Mouse (Mus musculus): ENCODE measurements around the gene Wipf3.

The Wipf3 gene

GRCm38 (mm10) chr6:54531048-54531481 is 101.7 kb downstream of the Wipf3 start:
- DNase-seq (ENCODE audit: low read depth, low spot score), result no peak

DNA sequence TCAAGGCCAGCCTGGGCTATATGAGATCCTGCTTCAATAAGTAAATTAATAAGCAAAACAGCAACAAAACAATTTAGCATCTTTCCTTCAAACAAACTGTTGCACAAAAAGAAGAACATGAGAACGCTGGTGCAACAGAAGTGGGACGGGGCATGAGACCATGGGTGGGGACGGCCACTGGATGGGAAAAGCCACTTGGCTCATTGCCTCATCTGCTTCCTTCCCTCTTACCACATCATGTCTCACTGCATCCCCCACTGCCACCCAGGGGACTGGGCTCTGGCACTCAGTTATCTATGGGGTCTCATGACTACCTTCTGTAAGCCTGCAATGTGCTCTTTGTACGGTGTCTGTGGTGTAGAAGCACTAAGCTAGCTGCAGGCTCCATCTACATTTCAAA is 106.1 kb downstream of the Wipf3 start:
- DNase-seq (ENCODE audit: low read depth, low spot score), result no peak

DNA sequence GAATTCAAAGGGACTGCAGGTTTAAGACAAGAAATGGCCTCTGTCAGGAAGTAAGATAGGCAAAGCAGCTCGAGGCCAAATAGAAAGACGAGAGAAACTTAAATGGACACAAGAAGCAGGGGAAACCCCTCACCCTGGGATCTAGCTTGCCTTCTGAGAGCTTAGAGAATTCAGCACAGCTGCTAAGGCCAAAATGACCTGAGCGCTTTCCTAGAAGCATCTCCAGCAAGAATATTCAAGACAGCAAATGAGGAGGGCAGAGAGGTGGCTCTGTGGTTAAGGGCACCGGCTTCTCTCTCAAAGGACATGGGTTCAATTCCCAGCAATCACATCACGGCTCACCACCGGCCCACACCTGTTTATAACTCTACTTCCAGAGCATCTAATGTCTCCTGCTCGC is 107.7 kb downstream of the Wipf3 start:
- DNase-seq (ENCODE audit: low read depth, low spot score), result no peak

GRCm38 (mm10) chr6:54538773-54539173 is 109.4 kb downstream of the Wipf3 start:
- DNase-seq (ENCODE audit: low read depth, low spot score), result no peak

- DNase-seq (ENCODE audit: low read depth, low spot score), result no peak
These were observed 110.0 kb downstream of the Wipf3 start for GRCm38 (mm10) chr6:54539396-54539795.

GRCm38 (mm10) chr6:54540252-54540887 is 111.0 kb downstream of the Wipf3 start:
- no peak for DNase-seq (ENCODE audit: low read depth, low spot score)

DNA sequence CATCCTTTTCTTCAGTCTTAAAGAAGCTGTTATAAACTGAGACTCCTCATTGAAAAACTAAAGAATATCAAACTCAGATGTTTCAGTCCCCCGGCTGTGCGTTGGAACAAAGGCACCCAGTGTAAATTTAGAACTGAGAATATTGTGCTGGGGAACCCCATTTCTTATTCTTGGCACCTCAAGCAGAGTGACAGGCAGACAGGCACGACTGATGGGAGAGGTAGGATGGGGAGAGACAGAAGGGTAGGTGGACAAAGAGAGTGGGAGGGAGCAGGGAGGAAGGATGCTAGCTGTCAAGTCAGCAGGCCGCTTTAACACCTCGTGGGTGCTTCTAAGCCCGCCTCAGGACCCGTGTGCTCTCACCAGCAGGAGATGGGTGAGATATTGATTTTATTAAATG is 113.4 kb downstream of the Wipf3 start:
- no peak for DNase-seq (ENCODE audit: low read depth, low spot score)

DNA sequence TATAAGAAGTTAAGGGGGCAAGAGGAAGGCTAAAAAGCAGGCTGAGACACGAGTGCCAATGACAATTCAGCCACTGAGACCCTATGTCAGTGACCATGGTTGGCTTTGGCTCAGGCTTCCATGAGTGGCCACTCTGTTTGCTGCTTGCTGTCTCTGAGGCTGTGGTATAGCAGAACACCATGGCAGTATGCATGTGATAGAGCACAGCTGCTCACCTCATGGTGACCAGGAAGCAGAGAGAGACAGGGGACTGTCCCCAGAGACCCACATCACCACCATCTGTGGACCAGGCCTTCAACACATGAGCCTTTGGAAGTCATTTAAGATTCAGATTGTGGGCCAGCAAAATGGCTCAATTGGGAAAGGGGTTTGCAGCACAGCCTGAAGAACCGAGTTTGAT is 114.2 kb downstream of the Wipf3 start:
- no peak for DNase-seq (ENCODE audit: low read depth, low spot score)

DNA sequence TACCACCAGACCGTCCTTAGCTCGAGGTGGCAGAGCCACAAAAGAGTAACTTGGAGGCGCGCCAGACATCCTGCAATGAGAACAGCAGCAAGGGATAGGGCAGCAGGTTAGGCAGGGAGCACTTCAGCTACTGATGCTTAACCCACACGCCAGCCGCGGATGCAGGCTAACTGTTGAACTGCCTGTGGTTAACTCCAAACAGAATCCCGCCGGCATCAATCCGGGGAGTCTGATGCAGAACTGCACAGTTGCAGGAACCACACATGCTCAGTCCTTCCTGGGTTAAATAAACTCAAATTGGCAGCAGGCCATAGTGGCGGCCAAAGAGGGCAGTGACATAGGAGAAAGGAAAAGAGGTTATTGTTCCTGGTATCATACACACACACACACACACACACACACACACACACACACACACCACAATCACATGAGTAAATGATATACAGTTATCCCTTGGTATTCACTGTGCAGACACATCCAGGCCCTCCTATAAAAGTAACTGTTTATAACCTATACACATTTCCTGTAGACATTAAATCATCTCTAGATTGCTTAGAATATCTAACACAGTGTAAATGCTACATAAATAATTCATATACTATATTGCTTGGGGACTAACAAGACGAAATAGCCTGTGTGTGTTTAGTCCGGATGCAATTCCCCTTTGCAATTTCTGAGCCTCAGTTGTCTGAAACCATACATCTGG is 119.1 kb downstream of the Wipf3 start:
- DNase-seq (ENCODE audit: low read depth, low spot score), result no peak

- DNase-seq (ENCODE audit: low read depth, low spot score), result no peak
These were observed 119.9 kb downstream of the Wipf3 start for GRCm38 (mm10) chr6:54549311-54549710.

- no peak for DNase-seq (ENCODE audit: low read depth, low spot score)
These were observed 121.5 kb downstream of the Wipf3 start for GRCm38 (mm10) chr6:54550801-54551323.

GRCm38 (mm10) chr6:54552721-54553413 is 123.5 kb downstream of the Wipf3 start:
- no peak for DNase-seq (ENCODE audit: low read depth, low spot score)

All from mesoderm, embryonic 11.5 days (tissue).